Mouse (Mus musculus) thymus, adult 2 months (tissue): ENCODE measurements around the gene Gzmm.

Experiments used
- CTCF ChIP-seq: fragments of 200-500 bp; IDR thresholded peaks from 2 replicates; pipeline ENCODE4 v1.5.1; 2012; ENCODE audit warnings: mild to moderate bottlenecking, control low read depth, low read length, moderate library complexity, borderline replicate concordance; ENCODE audit not compliant: control insufficient read depth, poor library complexity, insufficient read depth; ENCODE audit errors: extremely low read depth
- POLR2A ChIP-seq: fragments of 200-500 bp; IDR thresholded peaks from 2 replicates; pipeline ENCODE4 v1.6.1; 2012; ENCODE audit warnings: mild to moderate bottlenecking, low read length, control low read depth, moderate library complexity; ENCODE audit not compliant: control insufficient read depth, poor library complexity, insufficient read depth; ENCODE audit errors: extremely low read depth

- TF ChIP-seq CTCF (no peak), POLR2A (no peak)
Observed at GRCm38 (mm10) chr10:79672088-79672455, 16.7 kb upstream of the Gzmm start.
